Mouse (Mus musculus): Measurements from ENCODE around the gene Rab40b. TPM values are rescaled to one million over a fixed set of nuclear protein-coding genes. Genes with fewer than 3 reads are reported as not detected.
"Not testable (repeated sequence)": the region's sequence is repeated elsewhere in the genome, so short reads cannot be mapped to it uniquely, and the experiment has no call there.

Rab40b gene
- total RNA-seq, 2 experiments from 2014 or later, result 31.5 to 35.0 TPM

- intact Hi-C loops (cut with DNase I), result no loop called here
- no peak for DNase-seq (ENCODE audit: extremely low spot score in 1 of 2, low spot score in 2 of 2)
These were observed 14.7 kb downstream of the Rab40b start for GRCm38 (mm10) chr11:121373305-121373704.

- DNase-seq (ENCODE audit: extremely low spot score in 1 of 2, low spot score in 2 of 2), result no peak
- intact Hi-C loops (cut with DNase I), result no loop called here
These were observed 17.6 kb downstream of the Rab40b start for GRCm38 (mm10) chr11:121370337-121370994.

GRCm38 (mm10) chr11:121369622-121370021 lies 18.4 kb downstream of the Rab40b start:
- intact Hi-C loops (cut with DNase I), result no loop called here
- DNase-seq (ENCODE audit: extremely low spot score in 1 of 2, low spot score in 2 of 2), result peak in 1 of 2 experiments; percentile 59

- intact Hi-C loops (cut with DNase I), result no loop called here
- no peak for DNase-seq (ENCODE audit: extremely low spot score in 1 of 2, low spot score in 2 of 2)
These were observed 19.3 kb downstream of the Rab40b start for GRCm38 (mm10) chr11:121368731-121369130.

- intact Hi-C loops (cut with DNase I), result no loop called here
- DNase-seq (ENCODE audit: extremely low spot score in 1 of 2, low spot score in 2 of 2), result no peak
These were observed 20.8 kb downstream of the Rab40b start for GRCm38 (mm10) chr11:121367170-121367707.

GRCm38 (mm10) chr11:121362212-121362611 lies 25.8 kb downstream of the Rab40b start:
- intact Hi-C loops (cut with DNase I), result no loop called here
- DNase-seq (ENCODE audit: extremely low spot score in 1 of 2, low spot score in 2 of 2), result peak in 1 of 2 experiments; percentile 46

GRCm38 (mm10) chr11:121354091-121354707 lies 33.9 kb downstream of the Rab40b start, which contains the start of gene Wdr45b:
Gene Wdr45b, minus strand, starts transcription at chr11:121354445.
- intact Hi-C loops (cut with DNase I), result no loop called here
- peak; percentile 97 to 99 for DNase-seq (ENCODE audit: extremely low spot score in 1 of 2, low spot score in 2 of 2)

GRCm38 (mm10) chr11:121353326-121354090 lies 34.5 kb downstream of the Rab40b start:
- DNase-seq (ENCODE audit: extremely low spot score in 1 of 2, low spot score in 2 of 2), result peak; percentile 21 to 62
- intact Hi-C loops (cut with DNase I), result no loop called here

GRCm38 (mm10) chr11:121348727-121349126 lies 39.3 kb downstream of the Rab40b start:
- DNase-seq (ENCODE audit: extremely low spot score in 1 of 2, low spot score in 2 of 2); intact Hi-C loops (cut with DNase I): not testable (repeated sequence)

GRCm38 (mm10) chr11:121348166-121348565 lies 39.9 kb downstream of the Rab40b start:
- DNase-seq (ENCODE audit: extremely low spot score in 1 of 2, low spot score in 2 of 2), result no peak
- intact Hi-C loops (cut with DNase I), result no loop called here

- intact Hi-C loops (cut with DNase I), result no loop called here
- DNase-seq (ENCODE audit: extremely low spot score in 1 of 2, low spot score in 2 of 2), result no peak
These were observed 41.0 kb downstream of the Rab40b start for GRCm38 (mm10) chr11:121347036-121347435.

- intact Hi-C loops (cut with DNase I); DNase-seq (ENCODE audit: extremely low spot score in 1 of 2, low spot score in 2 of 2): not testable (repeated sequence)
These were observed 45.6 kb downstream of the Rab40b start for GRCm38 (mm10) chr11:121342423-121342822.

GRCm38 (mm10) chr11:121340287-121340686 lies 47.8 kb downstream of the Rab40b start:
- DNase-seq (ENCODE audit: extremely low spot score in 1 of 2, low spot score in 2 of 2), result no peak
- intact Hi-C loops (cut with DNase I), result no loop called here

- intact Hi-C loops (cut with DNase I), result no loop called here
- DNase-seq (ENCODE audit: extremely low spot score in 1 of 2, low spot score in 2 of 2), result no peak
These were observed 48.4 kb downstream of the Rab40b start for GRCm38 (mm10) chr11:121339647-121340046.

- intact Hi-C loops (cut with DNase I), result loop anchor here (5.0 kb wide), 1 partner anchor 79 kb away; no protein-coding TSS in a partner anchor
- DNase-seq (ENCODE audit: extremely low spot score in 1 of 2, low spot score in 2 of 2), result no peak
These were observed 56.4 kb downstream of the Rab40b start for GRCm38 (mm10) chr11:121331641-121332040.

GRCm38 (mm10) chr11:121328619-121329018 lies 59.4 kb downstream of the Rab40b start:
- intact Hi-C loops (cut with DNase I), result no loop called here
- DNase-seq (ENCODE audit: extremely low spot score in 1 of 2, low spot score in 2 of 2), result no peak

GRCm38 (mm10) chr11:121328206-121328605 lies 59.8 kb downstream of the Rab40b start:
- intact Hi-C loops (cut with DNase I), result no loop called here
- DNase-seq (ENCODE audit: extremely low spot score in 1 of 2, low spot score in 2 of 2), result no peak

- no peak for DNase-seq (ENCODE audit: extremely low spot score in 1 of 2, low spot score in 2 of 2)
- intact Hi-C loops (cut with DNase I), result no loop called here
These were observed 61.4 kb downstream of the Rab40b start for GRCm38 (mm10) chr11:121326681-121327080.

GRCm38 (mm10) chr11:121326034-121326433 lies 62.0 kb downstream of the Rab40b start:
- intact Hi-C loops (cut with DNase I), result no loop called here

More at GRCm38 (mm10) chr11:121326034-121326433, 62.0 kb downstream of the Rab40b start:
- no peak for DNase-seq (ENCODE audit: extremely low spot score in 1 of 2, low spot score in 2 of 2)

All from left cerebral cortex, postnatal 10 days (tissue).